In the genomic region with DNA sequence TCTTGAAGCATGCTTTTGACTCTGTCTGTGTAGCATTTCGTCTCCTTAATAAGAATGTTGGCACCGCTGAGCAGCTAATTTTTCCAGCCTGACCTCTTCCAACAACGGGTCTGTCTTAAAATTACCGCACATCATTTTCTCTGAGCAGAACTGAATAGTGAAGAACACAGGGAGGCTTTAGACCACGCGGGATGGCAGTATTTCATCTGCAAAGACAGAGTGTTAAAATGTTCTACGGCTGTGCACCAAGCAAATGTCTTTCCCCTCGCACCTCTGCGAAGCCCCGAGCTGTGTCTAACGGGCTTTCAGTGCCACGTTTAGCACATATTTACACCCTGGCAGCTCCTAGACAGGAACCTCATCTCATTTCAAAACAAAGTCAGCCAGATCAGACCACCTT, we compare ENCODE assay signal across 29 mouse cellular contexts.
DNase-seq lines count a peak whose midpoint lies in the region; ATAC-seq and TF ChIP-seq lines count a peak whose summit lies in the region.
"Had no signal": no experiment of that assay in that cellular context is flagged by ENCODE, and none has a peak within 500 bp of the region (broad histone marks: within the 10 kb centered on the region; RNA-seq: fewer than 3 reads in every experiment).

No protein-coding gene starts in this region.

- ATAC-seq in hindbrain, embryonic 15.5 days (ENCODE audit: low FRiP score, low read depth) = no peak
- ATAC-seq in midbrain, postnatal 0 days (ENCODE audit: low FRiP score) = no peak
- no peak for ATAC-seq in midbrain, embryonic 11.5 days (ENCODE audit: low FRiP score)
- ATAC-seq: activated CD4-positive, CD25-positive, alpha-beta regulatory T cell, adult 4 months; intestine, embryonic 15.5 days; liver, postnatal 0 days; lung, postnatal 0 days had no signal

- H3K27ac ChIP-seq in hindbrain, embryonic 15.5 days (replicated peaks) = 0 out of 2 replicates have a peak overlapping the region, but pooled peaks have one; percentile 5
- no peak overlapping the region for H3K27ac ChIP-seq in hindbrain, embryonic 10.5 days
- no peak overlapping the region for H3K27ac ChIP-seq in midbrain, postnatal 0 days (ENCODE audit: low read depth, low read length)
- no peak overlapping the region for H3K27ac ChIP-seq in midbrain, embryonic 11.5 days (ENCODE audit: low read depth, low read length)
- H3K27ac ChIP-seq: embryonic facial prominence, embryonic 10.5 days; heart, adult 2 months; intestine, embryonic 15.5 days; layer of hippocampus, adult 2 months; limb, embryonic 12.5 days; macrophage; midbrain, embryonic 12.5 days; stomach, postnatal 0 days had no signal

- WGBS in hindbrain, embryonic 15.5 days = 50% methylated on average over 12 of the region's 12 CpGs
- 85% methylated on average over 12 of the region's 12 CpGs for WGBS in hindbrain, embryonic 10.5 days
- 64% methylated on average over 12 of the region's 12 CpGs for WGBS in midbrain, postnatal 0 days
- WGBS in midbrain, embryonic 11.5 days = 84% methylated on average over 12 of the region's 12 CpGs

- H3K9ac ChIP-seq in hindbrain, embryonic 15.5 days = no peak overlapping the region
- no peak overlapping the region for H3K9ac ChIP-seq in midbrain, postnatal 0 days (replicated peaks; ENCODE audit: low read length, poor library complexity, severe bottlenecking)
- no peak overlapping the region for H3K9ac ChIP-seq in midbrain, embryonic 11.5 days (ENCODE audit: low read length)
- H3K9ac ChIP-seq: intestine, embryonic 15.5 days; limb, embryonic 12.5 days; liver, postnatal 0 days; midbrain, embryonic 12.5 days had no signal

- H3K9me3 ChIP-seq in hindbrain, embryonic 15.5 days = no peaks in the 10 kb centered on the region
- H3K9me3 ChIP-seq in hindbrain, embryonic 10.5 days = no peaks in the 10 kb centered on the region
- H3K9me3 ChIP-seq in midbrain, postnatal 0 days (ENCODE audit: low read length) = no peaks in the 10 kb centered on the region
- H3K9me3 ChIP-seq in midbrain, embryonic 11.5 days (ENCODE audit: control insufficient read depth, low read length) = no peaks in the 10 kb centered on the region
- H3K9me3 ChIP-seq: embryonic facial prominence, embryonic 10.5 days; intestine, embryonic 15.5 days; limb, embryonic 12.5 days; midbrain, embryonic 12.5 days had no signal

- DNase-seq in embryo, embryonic 10.5 days (ENCODE audit: low spot score) = peak; percentile 6
- DNase-seq in embryo, embryonic 10 days (ENCODE audit: low spot score) = no peak
- DNase-seq in hindbrain, embryonic 10.5 days (ENCODE audit: low spot score) = no peak
- peak; percentile 12 for DNase-seq in midbrain, postnatal 0 days (ENCODE audit: low spot score)
- no peak for DNase-seq in midbrain, embryonic 11.5 days (ENCODE audit: low spot score, missing footprints)
- DNase-seq in yolk sac, embryonic 10.5 days (ENCODE audit: low spot score) = no peak
- no peak for DNase-seq in heart, adult 8-10 months (ENCODE audit: low spot score)
- DNase-seq: adrenal gland, adult 8-10 months; cerebellum, adult 2 months; cerebellum, postnatal 25 days; gastrocnemius, postnatal 36 days; heart, adult 2 months; heart, postnatal 4 days; kidney, postnatal 25 days; liver, postnatal 0 days; right cerebral cortex, postnatal 14 days; thymus, adult 2 months; thymus, postnatal 4 days had no signal

- no peak overlapping the region for H3K4me3 ChIP-seq in hindbrain, embryonic 15.5 days
- H3K4me3 ChIP-seq in hindbrain, embryonic 10.5 days = no peak overlapping the region
- no peak overlapping the region for H3K4me3 ChIP-seq in midbrain, postnatal 0 days (ENCODE audit: low read depth, low read length)
- no peak overlapping the region for H3K4me3 ChIP-seq in midbrain, embryonic 11.5 days (ENCODE audit: low read depth, low read length)
- H3K4me3 ChIP-seq: embryonic facial prominence, embryonic 10.5 days; heart, adult 2 months; intestine, embryonic 15.5 days; layer of hippocampus, adult 2 months; limb, embryonic 12.5 days; midbrain, embryonic 12.5 days had no signal

- H3K4me2 ChIP-seq in hindbrain, embryonic 15.5 days = 0 out of 2 replicates have a peak overlapping the region, but pooled peaks have one; percentile 19
- no peak overlapping the region for H3K4me2 ChIP-seq in midbrain, postnatal 0 days (ENCODE audit: low read depth, low read length, poor library complexity, severe bottlenecking)
- no peak overlapping the region for H3K4me2 ChIP-seq in midbrain, embryonic 11.5 days
- H3K4me2 ChIP-seq: intestine, embryonic 15.5 days; limb, embryonic 12.5 days; liver, embryonic 11.5 days; midbrain, embryonic 12.5 days had no signal

- H3K36me3 ChIP-seq in hindbrain, embryonic 15.5 days = no peaks in the 10 kb centered on the region
- H3K36me3 ChIP-seq in hindbrain, embryonic 10.5 days = no peaks in the 10 kb centered on the region
- no peaks in the 10 kb centered on the region for H3K36me3 ChIP-seq in midbrain, postnatal 0 days (ENCODE audit: insufficient read depth, low read length)
- no peaks in the 10 kb centered on the region for H3K36me3 ChIP-seq in midbrain, embryonic 11.5 days (ENCODE audit: control insufficient read depth, insufficient read depth, low read length)
- H3K36me3 ChIP-seq: embryonic facial prominence, embryonic 10.5 days; intestine, embryonic 15.5 days; limb, embryonic 12.5 days; midbrain, embryonic 12.5 days had no signal

- H3K27me3 ChIP-seq in hindbrain, embryonic 15.5 days = no peaks in the 10 kb centered on the region
- no peaks in the 10 kb centered on the region for H3K27me3 ChIP-seq in hindbrain, embryonic 10.5 days (ENCODE audit: insufficient read depth, poor library complexity, severe bottlenecking)
- no peaks in the 10 kb centered on the region for H3K27me3 ChIP-seq in midbrain, postnatal 0 days (ENCODE audit: insufficient read depth, low read length)
- no peaks in the 10 kb centered on the region for H3K27me3 ChIP-seq in midbrain, embryonic 11.5 days (ENCODE audit: control insufficient read depth, insufficient read depth, low read length)
- H3K27me3 ChIP-seq: intestine, embryonic 15.5 days; limb, embryonic 12.5 days; midbrain, embryonic 12.5 days had no signal

- TF ChIP-seq CTCF in midbrain, postnatal 0 days (IDR thresholded peaks at IDR 0.05) = no peak

- no peaks in the 10 kb centered on the region; the same call in 1 of the 2 replicates for H3K4me1 ChIP-seq in hindbrain, embryonic 15.5 days (replicated peaks)
- H3K4me1 ChIP-seq in hindbrain, embryonic 10.5 days (replicated peaks) = no peaks in the 10 kb centered on the region
- H3K4me1 ChIP-seq in midbrain, postnatal 0 days (ENCODE audit: insufficient read depth, low read length) = no peaks in the 10 kb centered on the region
- no peaks in the 10 kb centered on the region for H3K4me1 ChIP-seq in midbrain, embryonic 11.5 days (ENCODE audit: control insufficient read depth, insufficient read depth, low read length)
- H3K4me1 ChIP-seq: embryonic facial prominence, embryonic 10.5 days; intestine, embryonic 15.5 days; midbrain, embryonic 12.5 days had no signal

Comparison
In these comparisons a context has a peak if more than half of its experiments do, and no peak if none do; other contexts are left out.
1. DNase-seq: peak in embryo, embryonic 10.5 days (single experiment) and midbrain, postnatal 0 days (single experiment); none in embryo, embryonic 10 days (single experiment), hindbrain, embryonic 10.5 days (single experiment), midbrain, embryonic 11.5 days (single experiment), yolk sac, embryonic 10.5 days (single experiment) and heart, adult 8-10 months (single experiment).